Mouse (Mus musculus) brain, embryonic 14.5 days (tissue): ENCODE results near the gene Dpm1. TPM values are rescaled to one million over a fixed set of nuclear protein-coding genes. Genes with fewer than 3 reads are reported as not detected.

Source experiments
- DNase-seq: peaks from one replicate; pipeline ENCODE4 v3.0.0-alpha.2; 2011; ENCODE audit warnings: low read depth
- CTCF ChIP-seq: fragments of 200-500 bp; IDR thresholded peaks from 2 replicates; pipeline ENCODE4 v1.5.1; 2012; ENCODE audit warnings: inconsistent platforms, mild to moderate bottlenecking, moderate library complexity, borderline replicate concordance; ENCODE audit not compliant: insufficient read depth, insufficient read length; ENCODE audit errors: extremely low read depth
- POLR2A ChIP-seq: fragments of 200-500 bp; IDR thresholded peaks from 2 replicates; pipeline ENCODE4 v1.6.1; 2012; ENCODE audit warnings: mild to moderate bottlenecking, inconsistent platforms, borderline replicate concordance; ENCODE audit not compliant: poor library complexity, insufficient read depth, insufficient read length, severe bottlenecking; ENCODE audit errors: extremely low read depth
- polyA plus RNA-seq: library from polyadenylated mRNA; depleted of rRNA; stranded (reverse); fragments of >200 nt; gene quantifications from 2 replicates; pipeline ENCODE4 v1.2.3, GENCODE M21; 2012

The Dpm1 gene
- polyA plus RNA-seq, 1 experiment = 16.6 TPM

- DNase-seq = peak; percentile 95
- no peak for TF ChIP-seq POLR2A
- TF ChIP-seq CTCF = no peak
Measured at GRCm38 (mm10) chr2:168248167-168248855, 17.9 kb upstream of the Dpm1 start.

GRCm38 (mm10) chr2:168245571-168245970 lies 15.2 kb upstream of the Dpm1 start:
- peak; percentile 47 for DNase-seq
- TF ChIP-seq CTCF (no peak), POLR2A (no peak)

- TF ChIP-seq POLR2A (no peak), CTCF (no peak)
- DNase-seq = no peak
Measured at GRCm38 (mm10) chr2:168243278-168243677, 12.9 kb upstream of the Dpm1 start.

- no peak for DNase-seq
- TF ChIP-seq POLR2A = no peak
- no peak for TF ChIP-seq CTCF
Measured at GRCm38 (mm10) chr2:168242841-168243240, 12.4 kb upstream of the Dpm1 start.

GRCm38 (mm10) chr2:168238335-168238734 lies 7.9 kb upstream of the Dpm1 start:
- DNase-seq = no peak
- no peak for TF ChIP-seq POLR2A
- TF ChIP-seq CTCF = no peak

GRCm38 (mm10) chr2:168233286-168233685 lies 2.9 kb upstream of the Dpm1 start:
- TF ChIP-seq CTCF (no peak), POLR2A (no peak)
- no peak for DNase-seq

GRCm38 (mm10) chr2:168231471-168231829 lies 1.1 kb upstream of the Dpm1 start:
- TF ChIP-seq CTCF = no peak
- no peak for TF ChIP-seq POLR2A
- no peak for DNase-seq

GRCm38 (mm10) chr2:168230773-168231470 lies 531 bp upstream of the Dpm1 start:
- no peak for TF ChIP-seq CTCF
- TF ChIP-seq POLR2A = no peak
- DNase-seq = peak; percentile 15

- TF ChIP-seq CTCF = no peak
Measured at GRCm38 (mm10) chr2:168229116-168230025, 1.0 kb downstream of the Dpm1 start.

GRCm38 (mm10) chr2:168223326-168223725 lies 7.1 kb downstream of the Dpm1 start:
- no peak for DNase-seq
- TF ChIP-seq CTCF = no peak

More at GRCm38 (mm10) chr2:168229116-168230025, 1.0 kb downstream of the Dpm1 start:
- DNase-seq = no peak

- no peak for DNase-seq
- TF ChIP-seq POLR2A (no peak), CTCF (peak; percentile 30; the same call in 1 of the 2 replicates)
Measured at GRCm38 (mm10) chr2:168213788-168214397, 16.5 kb downstream of the Dpm1 start.

GRCm38 (mm10) chr2:168207883-168208282 lies 22.5 kb downstream of the Dpm1 start:
- no peak for DNase-seq
- no peak for TF ChIP-seq POLR2A
- no peak for TF ChIP-seq CTCF
